Mouse (Mus musculus) retina, postnatal 7 days (tissue): ENCODE measurements around the gene Papss2.

Experiments
- DNase-seq: peaks from one replicate; pipeline ENCODE4 v3.0.0-alpha.2; 2012; ENCODE audit warnings: low read depth, low spot score

The Papss2 gene

DNA sequence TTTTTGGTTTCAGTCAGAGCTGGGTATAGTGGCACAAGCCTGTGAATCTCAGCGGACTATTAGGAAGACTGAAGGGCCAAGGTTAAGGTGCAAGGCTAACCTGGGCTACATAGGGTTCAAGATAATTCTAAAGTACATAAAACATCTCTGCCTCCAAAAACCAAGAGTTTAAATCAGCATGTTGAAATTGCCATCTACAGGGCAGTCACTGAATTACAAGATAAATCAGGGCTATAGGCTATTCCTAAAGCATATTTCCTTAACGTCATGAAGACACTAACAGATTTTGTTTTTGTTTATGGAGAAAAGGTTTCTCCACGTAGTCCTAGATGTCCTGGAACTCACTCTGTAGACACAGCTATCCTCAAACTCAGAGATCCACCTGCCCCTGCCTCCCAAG lies 114.7 kb downstream of the Papss2 start:
- DNase-seq, result no peak

GRCm38 (mm10) chr19:32711761-32712541 lies 116.4 kb downstream of the Papss2 start:
- peak; percentile 81 for DNase-seq

- DNase-seq, result peak; percentile 66
Measured at GRCm38 (mm10) chr19:32712588-32713042, 117.0 kb downstream of the Papss2 start.

- DNase-seq, result no peak
Measured at GRCm38 (mm10) chr19:32713471-32713870, 117.9 kb downstream of the Papss2 start.

- peak; percentile 66 for DNase-seq
Measured at GRCm38 (mm10) chr19:32715201-32715600, 119.6 kb downstream of the Papss2 start.

GRCm38 (mm10) chr19:32715681-32716080 lies 120.1 kb downstream of the Papss2 start:
- no peak for DNase-seq
